Mouse (Mus musculus) brain, embryonic 14.5 days (tissue): Measurements from ENCODE around the gene Plce1.

Source experiments
- CTCF ChIP-seq: fragments of 200-500 bp; IDR thresholded peaks from 2 replicates; pipeline ENCODE4 v1.5.1; 2012; ENCODE audit warnings: inconsistent platforms, mild to moderate bottlenecking, moderate library complexity, borderline replicate concordance; ENCODE audit not compliant: insufficient read depth, insufficient read length; ENCODE audit errors: extremely low read depth
- POLR2A ChIP-seq: fragments of 200-500 bp; IDR thresholded peaks from 2 replicates; pipeline ENCODE4 v1.6.1; 2012; ENCODE audit warnings: mild to moderate bottlenecking, inconsistent platforms, borderline replicate concordance; ENCODE audit not compliant: poor library complexity, insufficient read depth, insufficient read length, severe bottlenecking; ENCODE audit errors: extremely low read depth

GRCm38 (mm10) chr19:38478948-38479347, 2.0 kb upstream of the Plce1 start:
- no peak for TF ChIP-seq POLR2A
- TF ChIP-seq CTCF: no peak
